Mouse (Mus musculus) heart, embryonic 10.5 days (tissue): ENCODE data around the gene Haus7. TPM values are rescaled to one million over a fixed set of nuclear protein-coding genes. Genes with fewer than 3 reads are reported as not detected.

ENCODE experiments used
- DNase-seq: peaks from one replicate; pipeline ENCODE4 v3.0.0-alpha.2; 2017; ENCODE audit warnings: low spot score
- H3K27ac ChIP-seq: fragments of 300-500 bp; sonication (generic); 2 replicates; pipeline ENCODE4 v1.5.1; 2016; ENCODE audit warnings: mild to moderate bottlenecking
- H3K27me3 ChIP-seq: fragments of 300-500 bp; sonication (generic); 2 replicates; pipeline ENCODE4 v1.6.1; 2016; ENCODE audit warnings: mild to moderate bottlenecking; ENCODE audit not compliant: poor library complexity, insufficient read depth, severe bottlenecking
- H3K36me3 ChIP-seq: fragments of 300-500 bp; sonication (generic); 2 replicates; pipeline ENCODE4 v1.6.1; 2016; ENCODE audit warnings: mild to moderate bottlenecking, moderate library complexity
- H3K4me1 ChIP-seq: fragments of 300-500 bp; sonication (generic); 2 replicates; pipeline ENCODE4 v1.6.1; 2016; ENCODE audit warnings: mild to moderate bottlenecking
- H3K4me3 ChIP-seq: fragments of 300-500 bp; sonication (generic); 2 replicates; pipeline ENCODE4 v1.5.1; 2016; ENCODE audit warnings: mild to moderate bottlenecking, moderate library complexity
- H3K9me3 ChIP-seq: fragments of 300-500 bp; sonication (generic); 2 replicates; pipeline ENCODE4 v1.6.1; 2016; ENCODE audit warnings: mild to moderate bottlenecking, moderate library complexity
- WGBS: fragments of 180-500 bp; shearing (Covaris S2); methylation state at CpG from one replicate; pipeline ENCODE4 v1.1.7; 2016; 5-methylcytosine and 5-hydroxymethylcytosine counted together
- polyA plus RNA-seq: library from polyadenylated mRNA; unstranded; fragments of >200 nt; fragmentation: Nextera tagmentation; extraction: Ambion mirVana; gene quantifications from 2 replicates; pipeline ENCODE4 v1.2.1, GENCODE M21; 2016

Gene Haus7
- polyA plus RNA-seq, 1 experiment from 2014 or later, result 90.0 TPM

DNA sequence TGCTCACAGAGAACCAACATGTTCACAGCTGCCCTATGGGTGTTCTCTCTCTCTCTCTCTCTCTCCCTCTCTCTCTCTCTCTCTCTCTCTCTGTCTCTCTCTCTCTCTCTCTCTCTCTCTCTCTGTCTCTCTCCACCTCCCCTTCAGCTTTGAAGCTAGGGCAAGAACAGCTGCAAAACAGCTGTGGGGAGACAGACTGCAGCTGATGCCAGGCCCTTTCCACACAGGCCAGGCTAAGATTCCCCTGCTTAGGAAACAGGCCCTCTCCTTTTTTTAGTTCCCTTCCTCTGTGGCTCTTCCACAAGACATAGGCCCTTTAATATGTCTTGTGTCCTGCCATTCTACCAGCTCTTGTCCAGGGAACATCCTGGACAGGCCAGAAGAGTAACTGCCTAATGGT lies 20.8 kb upstream of the Haus7 start:
- no peak for DNase-seq
- Histone ChIP-seq H3K4me3 (no peak overlapping the region), H3K27ac (no peak overlapping the region), H3K4me1 (peaks cover 6% of the 10 kb centered on the region), H3K36me3 (no peaks in the 10 kb centered on the region), H3K9me3 (no peaks in the 10 kb centered on the region), H3K27me3 (peaks cover 59% of the 10 kb centered on the region)

DNA sequence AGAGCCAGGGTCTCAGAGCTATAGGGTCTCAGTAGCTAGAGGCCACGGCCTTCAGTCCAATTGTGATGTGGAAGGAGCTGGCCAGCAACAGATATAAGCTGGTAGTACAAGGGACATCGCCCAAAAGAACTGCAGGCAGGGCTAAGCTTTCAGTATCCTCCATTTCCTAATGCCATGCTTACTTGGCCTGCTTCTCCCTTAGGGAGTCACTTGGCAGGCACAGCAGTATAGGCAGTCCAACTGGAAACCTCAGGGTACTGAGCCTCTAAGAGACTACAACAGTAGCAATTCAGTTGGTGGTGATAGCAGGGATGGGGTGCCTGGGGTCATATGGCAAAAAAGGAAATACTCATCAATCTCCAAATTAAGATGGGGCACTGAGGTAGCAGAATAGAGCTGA lies 18.7 kb upstream of the Haus7 start:
- H3K4me1 ChIP-seq, result peaks cover 11% of the 10 kb centered on the region
- no peak for DNase-seq
- peaks cover 44% of the 10 kb centered on the region; the same call in 1 of the 2 replicates for H3K27me3 ChIP-seq
- no peak overlapping the region for H3K4me3 ChIP-seq
- no peak overlapping the region for H3K27ac ChIP-seq
- 82% methylated on average over 2 of the region's 2 CpGs for WGBS
- no peaks in the 10 kb centered on the region for H3K9me3 ChIP-seq
- no peaks in the 10 kb centered on the region for H3K36me3 ChIP-seq

DNA sequence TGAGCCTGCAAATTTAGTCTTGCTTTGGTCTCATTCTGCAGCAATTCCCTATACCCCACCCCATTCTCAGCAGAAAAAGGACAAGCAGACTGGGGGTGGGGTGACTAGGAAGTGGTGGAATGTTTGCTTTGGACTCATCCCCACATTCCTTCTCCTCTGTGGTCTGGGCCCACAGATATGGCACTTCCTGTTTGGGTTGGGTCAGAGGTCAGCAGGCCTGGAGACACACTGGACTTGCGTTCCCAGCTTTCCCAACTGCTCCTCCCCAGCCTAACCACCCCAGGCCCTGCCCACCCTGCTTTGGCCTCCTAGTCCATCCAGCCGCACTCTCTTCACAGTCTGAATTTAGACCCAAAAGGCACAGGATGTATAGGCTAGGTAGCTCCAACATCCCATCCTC lies 17.8 kb upstream of the Haus7 start:
- Histone ChIP-seq H3K36me3 (no peaks in the 10 kb centered on the region), H3K4me3 (no peak overlapping the region), H3K4me1 (peaks cover 11% of the 10 kb centered on the region), H3K9me3 (no peaks in the 10 kb centered on the region), H3K27ac (peak overlapping the region; percentile 62), H3K27me3 (peaks cover 47% of the 10 kb centered on the region; the same call in 1 of the 2 replicates)
- DNase-seq, result no peak
- WGBS, result 51% methylated on average over 2 of the region's 2 CpGs

DNA sequence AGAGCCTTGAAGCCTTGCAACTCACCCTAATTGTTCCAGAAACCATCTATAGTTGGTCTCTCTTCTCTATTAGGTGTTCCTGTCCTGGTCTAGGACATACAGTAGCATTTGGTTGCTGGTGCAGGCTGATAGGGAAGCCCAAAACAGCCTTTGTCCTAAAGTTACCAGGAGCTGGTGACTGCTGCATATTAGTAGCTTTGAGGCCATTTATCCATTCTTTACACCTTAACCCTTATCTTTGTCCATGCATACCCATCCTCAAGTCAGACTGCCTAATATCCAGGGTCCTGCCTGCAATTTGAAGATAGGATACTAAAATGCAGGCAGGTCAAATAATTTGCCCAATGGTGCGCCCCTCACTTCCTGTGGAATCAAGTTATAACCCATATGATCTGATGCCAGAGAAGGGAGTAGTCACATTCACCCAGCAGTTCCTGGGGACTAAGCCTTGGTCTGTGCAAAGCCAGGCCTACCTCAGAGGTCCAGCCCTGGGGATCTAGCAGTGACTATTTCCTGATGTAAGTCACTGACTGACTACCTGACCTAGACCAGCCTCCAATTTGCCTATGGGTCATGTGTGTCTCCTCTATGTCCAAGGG lies 16.9 kb upstream of the Haus7 start:
- WGBS, result 84% methylated on average over 1 of the region's 1 CpGs
- Histone ChIP-seq H3K9me3 (no peaks in the 10 kb centered on the region), H3K36me3 (no peaks in the 10 kb centered on the region), H3K4me3 (no peak overlapping the region), H3K27ac (0 out of 2 replicates have a peak overlapping the region, but pooled peaks have one; percentile 62), H3K4me1 (peaks cover 11% of the 10 kb centered on the region), H3K27me3 (peaks cover 47% of the 10 kb centered on the region; the same call in 1 of the 2 replicates)
- DNase-seq, result no peak

DNA sequence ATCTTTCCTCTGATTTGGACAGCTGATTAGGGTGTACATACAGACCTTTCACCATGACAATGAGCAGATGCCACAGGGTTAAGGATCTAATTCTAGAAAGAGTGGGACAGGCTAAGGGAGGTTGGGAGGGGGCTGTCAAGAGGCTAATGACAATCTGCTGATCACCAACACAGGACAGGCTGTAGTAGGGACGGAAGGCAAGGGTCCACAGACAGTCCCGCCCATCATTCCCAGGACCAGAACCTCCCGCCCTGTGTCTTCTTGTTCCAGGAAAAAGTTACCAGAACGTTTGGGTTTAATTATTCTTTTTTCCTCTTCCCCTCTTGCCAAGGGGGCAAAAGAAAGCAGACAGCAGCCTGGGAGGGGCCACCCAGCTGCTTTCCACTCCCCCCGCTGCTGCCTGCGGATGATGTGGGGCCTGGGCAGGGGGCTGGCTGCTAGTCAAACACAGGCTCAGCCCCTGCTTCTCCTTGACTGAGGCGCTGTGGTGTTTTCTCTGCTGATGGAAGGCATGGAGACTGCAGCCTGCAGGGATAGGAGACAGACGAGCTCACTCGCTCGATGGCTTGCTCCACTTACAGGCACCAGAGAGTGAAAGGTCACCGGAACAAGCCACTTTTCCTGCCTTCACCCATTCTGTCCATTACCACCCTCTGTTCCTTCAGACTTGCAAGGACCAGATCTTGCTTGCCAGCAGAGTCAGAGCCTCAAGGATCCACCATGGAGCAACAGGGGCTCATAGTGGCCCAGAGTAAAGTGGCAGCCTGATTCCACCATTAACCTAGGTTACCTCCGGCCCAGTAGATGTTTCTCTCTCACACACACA lies 15.7 kb upstream of the Haus7 start:
- 44% methylated on average over 12 of the region's 12 CpGs for WGBS
- DNase-seq, result no peak
- Histone ChIP-seq H3K27me3 (peaks cover 48% of the 10 kb centered on the region), H3K36me3 (no peaks in the 10 kb centered on the region), H3K4me3 (no peak overlapping the region; the same call in 1 of the 2 replicates), H3K27ac (peak overlapping the region; percentile 79), H3K4me1 (peaks cover 11% of the 10 kb centered on the region), H3K9me3 (no peaks in the 10 kb centered on the region)

DNA sequence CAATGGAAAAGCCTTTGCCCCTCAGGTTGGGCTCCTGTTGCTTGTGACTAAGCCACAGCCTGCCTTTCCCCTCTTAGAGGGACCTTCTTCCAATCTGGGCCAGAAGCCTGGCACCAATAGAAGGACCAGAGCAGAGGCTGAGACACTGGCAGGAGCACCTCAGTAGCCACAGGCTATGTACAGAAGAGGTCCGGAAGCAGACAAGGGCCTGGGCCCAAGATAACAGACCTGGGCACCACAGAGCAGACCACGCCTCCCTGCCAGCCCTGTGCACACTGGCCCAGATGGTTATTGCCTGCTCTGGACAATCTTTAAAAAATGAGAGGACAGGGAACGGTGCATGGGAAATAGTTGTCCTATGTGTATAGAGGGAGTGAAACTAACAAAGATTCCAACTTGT lies 12.9 kb upstream of the Haus7 start:
- no peak overlapping the region for H3K4me3 ChIP-seq
- no peak overlapping the region for H3K27ac ChIP-seq
- H3K36me3 ChIP-seq, result no peaks in the 10 kb centered on the region
- peaks cover 53% of the 10 kb centered on the region for H3K27me3 ChIP-seq
- WGBS, result 74% methylated on average over 3 of the region's 3 CpGs
- no peaks in the 10 kb centered on the region for H3K9me3 ChIP-seq
- H3K4me1 ChIP-seq, result peaks cover 11% of the 10 kb centered on the region
- no peak for DNase-seq

DNA sequence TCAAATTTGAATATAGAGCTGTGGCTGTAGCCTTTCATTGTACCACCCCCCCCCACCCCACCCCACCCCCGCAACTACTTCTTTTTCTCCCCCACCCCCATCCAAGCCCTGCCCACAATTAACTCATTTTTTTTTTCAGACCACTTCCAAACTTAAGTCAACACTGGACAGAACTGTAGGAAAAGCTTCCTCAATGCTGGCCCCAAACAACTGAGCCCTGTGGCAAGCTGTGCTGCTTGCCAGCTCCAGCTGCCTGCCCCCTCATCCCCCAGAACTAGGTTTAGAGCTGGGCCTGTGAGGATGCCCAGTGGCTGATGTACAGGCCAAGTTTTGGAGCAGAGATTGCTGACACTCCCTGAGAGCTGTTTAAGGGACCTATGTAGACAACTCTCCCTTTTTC lies 9.9 kb upstream of the Haus7 start:
- Histone ChIP-seq H3K4me1 (no peaks in the 10 kb centered on the region), H3K27me3 (peaks cover 49% of the 10 kb centered on the region), H3K9me3 (no peaks in the 10 kb centered on the region), H3K27ac (no peak overlapping the region), H3K36me3 (no peaks in the 10 kb centered on the region), H3K4me3 (no peak overlapping the region)
- DNase-seq, result no peak
- no CpG with 5 or more reads among the region's 1 CpGs for WGBS

DNA sequence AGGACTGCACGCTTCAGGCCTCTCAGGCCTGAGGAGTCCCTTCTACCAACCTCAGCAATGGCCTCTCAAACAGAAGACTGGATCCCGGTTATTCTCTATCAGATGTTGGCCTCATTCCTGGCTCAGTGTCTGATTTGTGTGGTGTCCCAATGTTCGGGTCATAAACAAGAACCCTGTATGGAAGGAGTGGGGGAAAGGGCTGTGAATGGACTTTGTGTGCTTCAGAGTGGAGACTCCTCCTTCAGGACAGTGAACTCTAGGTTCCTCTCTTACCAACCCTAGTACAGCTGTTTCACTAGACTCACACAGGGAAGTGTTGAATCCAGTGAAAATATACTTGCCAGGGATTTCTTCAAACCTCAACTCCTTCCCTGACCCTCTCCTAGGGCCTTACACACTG lies 9.5 kb upstream of the Haus7 start:
- H3K36me3 ChIP-seq, result no peaks in the 10 kb centered on the region
- no peaks in the 10 kb centered on the region for H3K4me1 ChIP-seq
- peaks cover 49% of the 10 kb centered on the region for H3K27me3 ChIP-seq
- WGBS, result 67% methylated on average over 3 of the region's 3 CpGs
- H3K27ac ChIP-seq, result peak overlapping the region; percentile 59; the same call in 1 of the 2 replicates
- no peaks in the 10 kb centered on the region for H3K9me3 ChIP-seq
- no peak for DNase-seq
- no peak overlapping the region for H3K4me3 ChIP-seq

DNA sequence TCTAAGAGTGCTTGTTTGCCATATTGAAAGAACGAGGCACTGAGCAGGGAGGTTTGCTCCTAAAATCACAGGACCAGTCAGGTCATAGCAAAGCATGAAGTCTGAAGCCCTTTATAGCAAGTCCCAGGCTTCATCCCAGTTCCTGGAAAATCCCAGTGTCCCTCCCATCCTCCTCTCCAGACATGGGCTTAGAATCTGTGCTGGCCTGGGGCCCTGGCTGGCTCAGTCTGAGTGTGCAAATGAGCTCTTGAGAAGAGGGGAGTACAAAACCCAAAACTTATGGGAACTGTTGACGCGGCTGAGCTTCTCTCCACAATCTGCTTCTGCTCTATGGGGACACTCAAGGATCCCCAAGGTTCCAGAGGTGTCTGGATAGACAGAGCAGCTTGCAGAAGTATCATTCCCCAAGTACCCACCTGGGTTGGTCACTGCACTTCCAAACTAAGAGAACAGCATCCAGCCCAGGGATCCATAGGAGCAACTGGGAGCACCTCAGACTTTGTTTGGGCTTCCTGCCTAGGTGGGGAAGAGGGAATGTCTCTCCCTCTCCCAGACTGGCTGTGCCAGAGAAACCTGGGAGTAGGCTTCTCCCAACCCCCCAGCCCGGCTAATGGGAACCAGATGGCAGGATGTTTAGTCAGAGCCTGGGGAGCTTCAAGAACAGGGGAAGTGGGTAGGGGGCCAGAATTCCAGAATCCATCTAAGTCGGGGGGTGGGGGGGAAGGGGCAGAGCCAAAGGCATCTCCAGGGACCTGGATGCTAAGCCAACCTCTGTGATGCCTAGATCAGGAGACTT lies 8.8 kb upstream of the Haus7 start:
- peak overlapping the region; percentile 59 for H3K27ac ChIP-seq
- DNase-seq, result no peak
- H3K4me1 ChIP-seq, result no peaks in the 10 kb centered on the region
- no peaks in the 10 kb centered on the region for H3K36me3 ChIP-seq
- no peak overlapping the region for H3K4me3 ChIP-seq
- H3K9me3 ChIP-seq, result no peaks in the 10 kb centered on the region
- peaks cover 47% of the 10 kb centered on the region for H3K27me3 ChIP-seq
- WGBS, result 53% methylated on average over 5 of the region's 5 CpGs

DNA sequence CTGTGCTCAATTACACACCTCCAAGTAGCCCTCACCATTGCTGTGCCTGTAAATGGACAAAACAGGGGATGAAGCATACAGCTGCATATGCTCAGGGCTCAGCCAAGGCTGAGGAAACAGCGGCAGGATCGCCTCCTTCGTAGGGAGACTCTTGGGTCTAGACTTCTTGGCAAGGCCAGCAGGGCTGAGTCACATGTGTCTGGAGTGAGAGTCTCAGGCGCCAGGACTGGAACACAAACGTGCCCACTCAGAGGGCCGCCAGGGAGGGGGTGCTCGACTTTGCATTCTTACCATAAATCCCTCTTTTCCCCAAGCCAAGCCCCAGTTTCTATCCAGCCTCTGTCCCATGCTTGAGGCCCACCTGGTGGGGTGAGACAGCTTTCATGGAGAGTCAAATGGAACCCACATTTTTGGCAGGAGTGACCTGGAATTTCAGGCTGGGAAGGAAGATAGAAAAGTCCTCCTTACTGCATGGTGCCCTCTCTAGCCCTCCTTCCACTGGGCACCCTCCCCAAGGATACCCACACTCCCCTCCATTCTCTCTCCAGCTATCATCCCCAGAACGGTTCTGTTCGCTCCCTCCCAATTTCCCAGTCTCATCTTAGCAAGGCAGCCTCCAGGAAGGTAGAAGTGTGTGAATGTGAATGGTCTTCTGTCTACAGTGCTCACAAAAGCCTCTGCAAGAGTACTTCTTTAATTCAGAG lies 6.8 kb upstream of the Haus7 start:
- WGBS, result 68% methylated on average over 9 of the region's 9 CpGs
- Histone ChIP-seq H3K36me3 (no peaks in the 10 kb centered on the region), H3K27me3 (peaks cover 31% of the 10 kb centered on the region), H3K27ac (no peak overlapping the region), H3K9me3 (no peaks in the 10 kb centered on the region), H3K4me3 (no peak overlapping the region), H3K4me1 (no peaks in the 10 kb centered on the region)
- DNase-seq, result no peak

DNA sequence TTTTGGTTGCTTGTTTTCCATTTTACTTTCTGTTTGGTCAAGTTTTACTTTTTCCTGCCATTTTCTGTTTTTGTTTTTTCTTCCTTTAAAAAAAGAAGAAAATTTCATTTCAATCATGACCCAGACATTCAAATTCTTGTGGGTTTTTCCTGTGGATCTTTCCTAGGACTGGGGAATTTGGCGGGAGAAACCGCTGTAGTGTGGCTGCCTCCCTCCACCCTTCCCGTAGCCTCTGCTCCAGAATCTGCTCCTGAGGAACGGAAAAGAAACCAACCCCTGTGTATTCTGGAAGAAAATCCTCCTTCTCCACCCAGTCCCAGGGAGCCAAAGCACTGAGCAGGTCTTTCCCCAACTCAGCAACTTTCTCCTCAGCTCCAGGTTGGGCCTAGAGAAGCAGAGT lies 1.9 kb upstream of the Haus7 start:
- no peak overlapping the region for H3K4me3 ChIP-seq
- DNase-seq, result no peak
- no peaks in the 10 kb centered on the region for H3K36me3 ChIP-seq
- 73% methylated on average over 4 of the region's 4 CpGs for WGBS
- H3K27ac ChIP-seq, result no peak overlapping the region
- H3K9me3 ChIP-seq, result no peaks in the 10 kb centered on the region
- H3K4me1 ChIP-seq, result 0 out of 2 replicates have a peak, but pooled peaks cover 7% of the 10 kb centered on the region
- peaks cover 3% of the 10 kb centered on the region; the same call in 1 of the 2 replicates for H3K27me3 ChIP-seq

DNA sequence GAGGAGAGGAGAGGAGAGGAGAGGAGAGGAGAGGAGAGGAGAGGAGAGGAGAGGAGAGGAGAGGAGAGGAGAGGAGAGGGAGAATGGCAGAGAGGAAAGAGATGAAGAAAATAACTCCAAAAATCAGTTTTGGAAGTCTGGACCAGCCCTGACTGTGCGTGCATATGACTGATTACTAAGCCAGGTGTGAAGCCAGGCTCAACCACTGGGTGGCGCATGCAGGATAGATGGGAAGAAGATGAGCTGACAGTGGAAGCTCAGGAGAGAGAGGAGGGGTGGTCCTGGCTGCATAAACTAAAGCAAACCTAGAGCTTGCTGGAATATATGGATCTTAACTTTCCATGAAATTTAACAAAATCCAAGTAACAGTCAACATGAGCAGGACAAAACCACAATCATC lies 6.9 kb downstream of the Haus7 start:
- peaks cover 9% of the 10 kb centered on the region; the same call in 1 of the 2 replicates for H3K27me3 ChIP-seq
- WGBS, result 17% methylated on average over 2 of the region's 2 CpGs

More for the DNA sequence above, 6.9 kb downstream of the Haus7 start:
- Histone ChIP-seq H3K27ac (no peak overlapping the region), H3K4me3 (no peak overlapping the region), H3K36me3 (peaks cover 16% of the 10 kb centered on the region), H3K4me1 (no peaks in the 10 kb centered on the region), H3K9me3 (no peaks in the 10 kb centered on the region)
- DNase-seq, result no peak
